Comparison of ENCODE assay signal across 16 mouse cellular contexts in genomic region chr2:21188610-21189009, GRCm38 (mm10). TPM values are rescaled to one million over a fixed set of nuclear protein-coding genes. Genes with fewer than 3 reads are reported as not detected.
DNase-seq lines count a peak whose midpoint lies in the region; ATAC-seq and TF ChIP-seq lines count a peak whose summit lies in the region.
"Had no signal": no experiment of that assay in that cellular context is flagged by ENCODE, and none has a peak within 500 bp of the region (broad histone marks: within the 10 kb centered on the region; RNA-seq: fewer than 3 reads in every experiment).

No protein-coding gene starts in this region.

- TF ChIP-seq CTCF in kidney, postnatal 0 days (IDR thresholded peaks at IDR 0.05; ENCODE audit: low read depth) = peak; percentile 37

- no peak overlapping the region for H3K4me2 ChIP-seq in embryonic facial prominence, embryonic 14.5 days (ENCODE audit: low read depth, low read length)
- H3K4me2 ChIP-seq in kidney, postnatal 0 days (ENCODE audit: low read length) = no peak overlapping the region
- no peak overlapping the region for H3K4me2 ChIP-seq in kidney, embryonic 14.5 days (replicated peaks; ENCODE audit: low read depth, low read length)
- H3K4me2 ChIP-seq: heart, embryonic 15.5 days; limb, embryonic 15.5 days; lung, embryonic 15.5 days had no signal

- ATAC-seq in embryonic facial prominence, embryonic 14.5 days (ENCODE audit: low read depth) = no peak
- ATAC-seq in kidney, postnatal 0 days (replicated peaks; ENCODE audit: low FRiP score, low read depth) = no peak
- ATAC-seq in kidney, embryonic 14.5 days (ENCODE audit: low FRiP score, low TSS enrichment) = no peak
- ATAC-seq: inflammation-experienced regulatory T-cells, adult 6 months had no signal

- WGBS in embryonic facial prominence, embryonic 14.5 days = 47% methylated on average over 4 of the region's 4 CpGs
- 83% methylated on average over 4 of the region's 4 CpGs for WGBS in embryonic facial prominence, embryonic 10.5 days
- 62% methylated on average over 4 of the region's 4 CpGs for WGBS in kidney, postnatal 0 days
- 70% methylated on average over 4 of the region's 4 CpGs for WGBS in kidney, embryonic 14.5 days

- H3K27ac ChIP-seq in embryonic facial prominence, embryonic 14.5 days (replicated peaks; ENCODE audit: low read depth, low read length) = no peak overlapping the region
- H3K27ac ChIP-seq in embryonic facial prominence, embryonic 10.5 days (replicated peaks) = no peak overlapping the region
- H3K27ac ChIP-seq in kidney, postnatal 0 days = no peak overlapping the region
- H3K27ac ChIP-seq in kidney, embryonic 14.5 days (ENCODE audit: low read depth, low read length) = no peak overlapping the region
- H3K27ac ChIP-seq: heart, embryonic 15.5 days; limb, embryonic 15.5 days; lung, embryonic 15.5 days had no signal

- intact Hi-C loops in heart, postnatal 14 days (cut with DNase I) = loop anchor here (5.0 kb wide), 2 partner anchors 46 to 226 kb away; no protein-coding TSS in a partner anchor

- H3K27me3 ChIP-seq in embryonic facial prominence, embryonic 14.5 days (replicated peaks; ENCODE audit: control insufficient read depth, insufficient read depth, low read length) = no peaks in the 10 kb centered on the region
- no peaks in the 10 kb centered on the region for H3K27me3 ChIP-seq in embryonic facial prominence, embryonic 10.5 days (replicated peaks; ENCODE audit: low read depth, poor library complexity, severe bottlenecking)
- no peaks in the 10 kb centered on the region for H3K27me3 ChIP-seq in kidney, postnatal 0 days (ENCODE audit: insufficient read depth, low read length)
- H3K27me3 ChIP-seq in kidney, embryonic 14.5 days (ENCODE audit: control insufficient read depth, insufficient read depth, low read length) = no peaks in the 10 kb centered on the region
- H3K27me3 ChIP-seq: heart, embryonic 15.5 days; limb, embryonic 15.5 days; lung, embryonic 15.5 days had no signal

- peak; percentile 24 for DNase-seq in embryonic facial prominence, embryonic 14.5 days (ENCODE audit: low spot score)
- no peak for DNase-seq in embryonic facial prominence, embryonic 10.5 days (ENCODE audit: low spot score)
- peak; percentile 36 for DNase-seq in kidney, postnatal 0 days (ENCODE audit: low spot score)
- DNase-seq in 416B (ENCODE audit: low read depth) = peak; percentile 60
- DNase-seq in brain, embryonic 18.5 days (ENCODE audit: low read depth, low spot score) = peak; percentile 20
- no peak for DNase-seq in heart, postnatal 14 days
- DNase-seq in right cerebral cortex, postnatal 4 days = no peak
- DNase-seq: gastrocnemius, postnatal 10 days; kidney, postnatal 36 days; thymus, adult 2 months had no signal

- no peak overlapping the region for H3K4me3 ChIP-seq in embryonic facial prominence, embryonic 14.5 days (ENCODE audit: low read depth, low read length)
- H3K4me3 ChIP-seq in embryonic facial prominence, embryonic 10.5 days = no peak overlapping the region
- no peak overlapping the region for H3K4me3 ChIP-seq in kidney, postnatal 0 days (replicated peaks; ENCODE audit: low read depth, low read length)
- no peak overlapping the region for H3K4me3 ChIP-seq in kidney, embryonic 14.5 days (ENCODE audit: low read length)
- H3K4me3 ChIP-seq: erythroblast, embryonic 14.5 days; heart, embryonic 15.5 days; limb, embryonic 15.5 days; lung, embryonic 15.5 days had no signal

- H3K9me3 ChIP-seq in embryonic facial prominence, embryonic 14.5 days (ENCODE audit: control insufficient read depth, low read length) = no peaks in the 10 kb centered on the region
- H3K9me3 ChIP-seq in embryonic facial prominence, embryonic 10.5 days = no peaks in the 10 kb centered on the region
- no peaks in the 10 kb centered on the region for H3K9me3 ChIP-seq in kidney, postnatal 0 days (replicated peaks; ENCODE audit: low read length)
- no peaks in the 10 kb centered on the region for H3K9me3 ChIP-seq in kidney, embryonic 14.5 days (ENCODE audit: control insufficient read depth, low read length)
- H3K9me3 ChIP-seq: heart, embryonic 15.5 days; limb, embryonic 15.5 days; lung, embryonic 15.5 days had no signal

- H3K4me1 ChIP-seq in embryonic facial prominence, embryonic 14.5 days (ENCODE audit: control insufficient read depth, insufficient read depth, low read length) = no peaks in the 10 kb centered on the region
- no peaks in the 10 kb centered on the region for H3K4me1 ChIP-seq in embryonic facial prominence, embryonic 10.5 days
- no peaks in the 10 kb centered on the region for H3K4me1 ChIP-seq in kidney, postnatal 0 days (replicated peaks; ENCODE audit: insufficient read depth, low read length)
- H3K4me1 ChIP-seq in kidney, embryonic 14.5 days (ENCODE audit: control insufficient read depth, insufficient read depth, low read length) = no peaks in the 10 kb centered on the region
- H3K4me1 ChIP-seq: heart, embryonic 15.5 days; limb, embryonic 15.5 days; lung, embryonic 15.5 days had no signal

- H3K36me3 ChIP-seq in embryonic facial prominence, embryonic 14.5 days (ENCODE audit: control insufficient read depth, insufficient read depth, low read length) = no peaks in the 10 kb centered on the region
- no peaks in the 10 kb centered on the region for H3K36me3 ChIP-seq in embryonic facial prominence, embryonic 10.5 days (replicated peaks)
- no peaks in the 10 kb centered on the region for H3K36me3 ChIP-seq in kidney, postnatal 0 days (ENCODE audit: insufficient read depth, low read length)
- H3K36me3 ChIP-seq in kidney, embryonic 14.5 days (ENCODE audit: control insufficient read depth, insufficient read depth, low read length) = no peaks in the 10 kb centered on the region
- H3K36me3 ChIP-seq: heart, embryonic 15.5 days; limb, embryonic 15.5 days; lung, embryonic 15.5 days had no signal

- H3K9ac ChIP-seq in embryonic facial prominence, embryonic 14.5 days (ENCODE audit: low read depth, low read length) = no peak overlapping the region
- H3K9ac ChIP-seq in kidney, postnatal 0 days (ENCODE audit: low read depth, low read length) = no peak overlapping the region
- H3K9ac ChIP-seq in kidney, embryonic 14.5 days (ENCODE audit: low read depth, low read length) = no peak overlapping the region
- H3K9ac ChIP-seq: heart, embryonic 15.5 days; limb, embryonic 15.5 days; lung, embryonic 15.5 days had no signal

RNA-seq across cellular contexts. Expression of gene Enkur, which starts 16.6 kb away (rescaled TPM):
- polyA plus RNA-seq in embryonic facial prominence, embryonic 14.5 days (2014; fragmentation: Nextera tagmentation; extraction: Ambion mirVana) = 1.9 and 3.3 TPM in 2 replicates
- polyA plus RNA-seq in embryonic facial prominence, embryonic 10.5 days (2016; fragmentation: Nextera tagmentation; extraction: Ambion mirVana) = 0.16 and 0.62 TPM in 2 replicates
- polyA plus RNA-seq in kidney, postnatal 0 days (2015; fragmentation: Nextera tagmentation; extraction: Ambion mirVana) = 1.5 and 1.6 TPM in 2 replicates
- polyA plus RNA-seq in kidney, embryonic 14.5 days (2014; fragmentation: Nextera tagmentation; extraction: Ambion mirVana) = 0.35 and 0.59 TPM in 2 replicates
- total RNA-seq in heart, postnatal 14 days (2021) = 1 to 10 TPM; 3.8 to 4.4 TPM
- polyA plus RNA-seq: erythroblast, embryonic 14.5 days; thymus, adult 2 months had no signal

RNA-seq across cellular contexts. Expression of gene Thnsl1, which starts 16.9 kb away (rescaled TPM):
- polyA plus RNA-seq in embryonic facial prominence, embryonic 14.5 days (2014; fragmentation: Nextera tagmentation; extraction: Ambion mirVana) = 7.4 and 8.0 TPM in 2 replicates
- polyA plus RNA-seq in embryonic facial prominence, embryonic 10.5 days (2016; fragmentation: Nextera tagmentation; extraction: Ambion mirVana) = 10.0 and 10.3 TPM in 2 replicates
- polyA plus RNA-seq in kidney, postnatal 0 days (2015; fragmentation: Nextera tagmentation; extraction: Ambion mirVana) = 5.8 and 6.4 TPM in 2 replicates
- polyA plus RNA-seq in kidney, embryonic 14.5 days (2014; fragmentation: Nextera tagmentation; extraction: Ambion mirVana) = 5.2 and 8.8 TPM in 2 replicates
- 1 to 10 TPM; 5.0 to 5.5 TPM for total RNA-seq in heart, postnatal 14 days (2021)
- polyA plus RNA-seq: erythroblast, embryonic 14.5 days had no signal

Comparison
In these comparisons a context has a peak if more than half of its experiments do, and no peak if none do; other contexts are left out.
1. DNase-seq: peak in embryonic facial prominence, embryonic 14.5 days (single experiment), kidney, postnatal 0 days (single experiment), 416B (single experiment) and brain, embryonic 18.5 days (single experiment); none in embryonic facial prominence, embryonic 10.5 days (single experiment), heart, postnatal 14 days (0 of 2) and right cerebral cortex, postnatal 4 days (single experiment).